Mouse (Mus musculus): ENCODE data around the gene Porcn.

Porcn gene

DNA sequence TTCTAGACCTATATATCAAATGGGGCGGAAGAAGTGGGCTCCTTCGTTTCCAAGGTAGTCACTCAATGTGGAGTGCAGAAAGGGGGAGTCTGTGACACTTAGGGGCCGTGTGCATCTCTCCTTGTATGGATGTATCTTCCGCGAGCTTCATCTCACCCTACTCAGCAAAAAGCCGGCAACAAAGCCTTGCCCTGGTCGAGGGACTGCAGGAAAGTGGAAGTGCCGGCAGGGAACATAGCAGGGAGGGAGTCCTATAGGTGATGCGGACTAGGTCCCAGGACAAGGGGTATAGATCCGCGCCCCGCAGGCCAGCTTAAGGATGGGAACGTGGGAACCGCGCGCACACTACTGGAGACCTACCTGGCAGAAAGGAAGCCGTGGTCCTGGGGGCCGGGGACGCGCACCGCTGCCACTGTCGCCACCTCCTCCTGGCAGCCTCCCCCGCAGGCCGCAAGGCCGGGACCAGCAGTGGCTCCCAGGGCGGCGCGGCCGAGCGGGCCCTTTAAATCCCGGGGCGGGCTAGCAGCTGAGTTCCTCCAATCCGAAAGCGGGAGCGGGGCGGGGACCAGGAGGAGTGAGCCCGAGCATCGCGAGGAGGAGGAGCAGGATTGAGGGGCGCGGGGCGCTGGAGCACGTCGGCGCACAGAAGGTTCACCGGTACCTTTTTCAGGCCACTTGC lies at the start of gene Porcn:
TSS of gene Porcn (minus strand) at position 511 of the 679 bp plus-strand sequence.
- peak; percentile 91 for DNase-seq

GRCm38 (mm10) chrX:8255807-8256206 lies 49.5 kb upstream of the Porcn start:
- DNase-seq: no peak

GRCm38 (mm10) chrX:8253711-8254110 lies 47.4 kb upstream of the Porcn start:
- DNase-seq: no peak

GRCm38 (mm10) chrX:8252334-8253285 lies 46.3 kb upstream of the Porcn start, which contains the start of gene Ftsj1:
TSS of gene Ftsj1 (minus strand) at chrX:8252406.
- DNase-seq: peak; percentile 92

DNA sequence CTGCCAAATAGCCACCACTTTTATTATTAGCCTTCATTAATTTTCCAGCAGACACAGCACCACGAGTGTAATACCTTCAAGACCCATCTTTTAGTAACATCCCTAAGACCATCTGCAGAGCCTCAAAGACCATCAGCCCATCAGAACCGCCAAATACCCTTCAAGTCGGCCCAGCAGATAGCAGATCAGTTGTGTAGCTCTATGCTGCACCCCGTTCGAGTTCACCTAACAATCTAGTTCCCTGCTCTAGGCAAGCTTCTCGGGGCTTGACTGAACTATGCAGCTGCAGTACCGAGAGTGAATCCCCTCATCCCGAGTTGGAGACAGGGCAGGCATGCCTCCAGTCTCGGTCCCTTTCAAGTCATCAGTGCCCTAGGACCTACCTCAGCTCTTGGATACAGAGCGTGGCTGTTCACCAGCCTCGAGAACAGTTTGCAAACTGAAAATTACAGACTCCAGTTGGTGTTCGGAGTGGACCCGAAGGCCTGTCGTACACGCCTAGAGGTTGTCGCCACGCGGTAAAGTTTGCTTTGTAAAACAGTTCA lies 45.5 kb upstream of the Porcn start:
- DNase-seq: no peak

GRCm38 (mm10) chrX:8248542-8249120 lies 42.3 kb upstream of the Porcn start:
- DNase-seq: no peak

- DNase-seq: no peak
Observed at GRCm38 (mm10) chrX:8247680-8248079, 41.4 kb upstream of the Porcn start.

DNA sequence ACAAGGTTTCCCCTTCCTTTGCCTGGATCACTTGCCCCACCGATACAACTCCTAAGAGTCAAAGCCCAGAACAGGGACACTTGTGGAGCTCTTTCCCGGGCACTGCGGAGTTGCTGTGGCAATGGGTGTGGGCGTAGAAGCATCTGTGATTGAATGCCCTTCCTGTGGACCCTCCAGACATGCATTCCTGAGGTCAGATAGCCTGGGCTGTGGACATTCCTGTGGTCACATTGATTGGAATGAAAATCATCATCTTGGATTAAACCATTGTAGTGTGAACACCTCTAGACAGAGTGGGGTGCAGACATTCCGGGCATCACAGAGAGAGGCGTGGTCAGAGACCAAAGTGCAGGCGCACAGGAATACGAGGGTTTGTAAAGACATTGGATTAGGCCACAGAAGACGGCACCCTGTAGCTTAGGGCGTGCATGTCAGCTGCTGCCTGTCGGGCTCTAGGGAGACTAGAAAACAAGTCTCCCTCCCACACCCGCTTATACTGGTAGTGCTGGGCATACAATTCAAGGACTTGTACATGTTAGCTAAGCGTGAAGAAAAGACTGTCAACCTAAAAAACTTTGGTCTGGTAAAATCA lies 32.6 kb upstream of the Porcn start:
- DNase-seq: no peak

DNA sequence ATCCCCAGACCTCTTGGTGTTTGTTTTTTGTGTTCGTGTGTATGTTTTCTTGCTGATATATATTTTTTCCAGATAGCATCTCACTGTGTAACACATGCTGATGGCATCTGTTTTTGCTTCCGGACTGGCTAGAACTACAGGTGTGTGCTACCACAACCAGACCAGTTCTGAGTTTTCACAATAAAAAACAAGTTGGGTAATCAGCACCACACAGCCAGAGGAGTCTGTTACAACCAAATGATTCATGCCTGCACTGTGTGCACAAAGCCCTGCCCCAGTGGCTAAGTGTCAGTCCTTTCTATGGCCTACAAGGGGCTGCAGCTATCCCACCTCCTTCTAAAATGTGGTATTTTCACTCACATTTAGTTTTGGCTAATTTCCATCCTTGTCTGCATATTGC lies 30.4 kb upstream of the Porcn start:
- no peak for DNase-seq

- no peak for DNase-seq
Observed at GRCm38 (mm10) chrX:8233602-8234001, 27.3 kb upstream of the Porcn start.

- DNase-seq: no peak
Observed at GRCm38 (mm10) chrX:8230272-8230671, 23.9 kb upstream of the Porcn start.

DNA sequence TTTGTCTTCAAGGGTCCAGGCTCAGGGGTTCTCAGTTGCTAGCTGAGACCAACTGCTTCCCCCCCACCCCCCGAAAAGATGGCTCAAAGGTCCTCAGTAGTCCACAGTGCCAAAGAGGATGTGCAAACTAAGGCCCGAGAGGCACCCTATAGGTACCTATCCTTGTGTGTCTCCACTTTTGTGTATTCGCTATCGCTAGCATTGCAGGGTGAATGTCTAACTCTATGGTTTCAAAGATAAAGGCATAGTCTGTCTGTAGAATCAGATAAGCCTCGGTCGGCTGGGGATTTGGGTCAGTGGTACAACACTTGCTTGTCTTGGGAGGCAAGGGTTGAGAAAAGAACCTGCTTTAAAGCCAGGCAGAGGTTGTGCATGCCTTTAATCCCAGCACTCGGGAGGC lies 17.1 kb upstream of the Porcn start:
- DNase-seq: no peak

DNA sequence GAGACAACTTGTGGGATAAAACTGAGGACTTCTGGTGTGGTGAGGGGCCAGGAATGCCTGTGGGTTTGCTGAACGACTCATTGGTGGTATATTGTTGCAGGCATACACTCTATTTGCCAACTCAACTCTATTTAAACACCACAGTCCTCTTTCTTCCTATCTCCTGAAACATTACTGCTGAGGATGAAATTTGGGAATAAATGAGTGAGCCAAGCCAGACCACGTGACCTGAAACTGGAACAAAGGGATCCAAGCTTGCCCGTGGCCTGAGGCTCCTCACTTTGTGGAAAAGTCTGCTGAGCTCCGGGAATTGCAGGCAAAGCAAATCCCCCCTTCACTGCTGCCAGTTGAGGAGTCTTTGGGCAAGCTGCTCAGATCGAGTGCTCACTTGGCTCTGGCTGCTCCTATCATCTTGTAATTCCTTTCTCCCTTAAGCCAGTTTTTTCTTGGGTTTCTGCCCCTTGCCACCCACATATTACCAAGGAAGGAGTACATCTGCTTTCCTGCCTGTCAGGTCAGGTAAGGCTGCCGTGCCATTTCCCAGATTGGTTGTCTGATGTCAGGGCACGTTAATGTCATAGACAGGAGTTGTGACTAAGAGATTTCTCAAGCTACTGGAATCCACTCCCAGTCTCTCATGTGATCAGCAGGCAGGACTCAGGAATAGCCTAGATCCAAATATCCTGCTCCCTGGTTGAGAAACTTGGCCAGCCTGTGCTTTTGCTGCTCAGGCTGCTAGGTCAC lies 16.5 kb upstream of the Porcn start:
- DNase-seq: peak; percentile 72

DNA sequence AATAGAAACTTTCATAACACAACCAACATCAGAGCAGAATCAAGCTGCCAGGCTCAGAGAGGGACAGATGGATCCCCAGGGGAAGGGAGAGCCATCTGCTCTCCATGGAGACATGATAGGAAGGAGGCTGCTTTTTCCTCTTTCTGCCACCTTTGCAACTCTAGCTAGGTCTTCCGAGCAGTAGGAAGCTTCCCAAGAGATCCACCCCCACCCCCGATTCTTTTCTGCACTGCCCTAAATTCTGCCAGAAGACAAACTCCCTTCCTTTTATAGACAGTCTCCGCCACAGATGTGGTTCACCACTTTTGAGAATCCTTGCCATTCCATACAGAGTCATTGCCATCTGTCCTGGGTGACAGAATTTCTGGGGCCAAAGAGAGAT lies 16.0 kb upstream of the Porcn start:
- DNase-seq: peak; percentile 82

GRCm38 (mm10) chrX:8219651-8220050 lies 13.3 kb upstream of the Porcn start:
- DNase-seq: no peak

- DNase-seq: no peak
Observed at GRCm38 (mm10) chrX:8218114-8218513, 11.8 kb upstream of the Porcn start.

DNA sequence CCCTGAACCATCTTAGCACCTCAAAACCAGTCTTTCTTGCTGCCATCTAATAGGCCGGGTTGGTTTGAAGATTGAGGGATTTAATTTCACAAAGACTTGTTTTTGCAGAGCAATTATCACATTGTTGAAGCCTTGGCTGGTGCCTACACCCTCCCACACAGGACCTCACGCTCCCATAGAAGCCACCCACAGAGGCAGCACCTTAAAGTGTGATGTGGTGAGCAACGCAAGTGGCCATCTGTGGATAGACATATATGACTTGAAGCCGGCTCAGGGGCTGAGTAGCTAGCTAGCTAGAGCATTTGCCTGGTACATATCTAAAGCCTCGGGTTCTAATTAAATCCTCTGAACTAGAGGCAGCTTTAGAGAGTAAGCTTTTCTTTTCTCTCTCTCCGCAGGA lies 11.1 kb upstream of the Porcn start:
- no peak for DNase-seq

- no peak for DNase-seq
Observed at GRCm38 (mm10) chrX:8211490-8212207, 5.3 kb upstream of the Porcn start.

DNA sequence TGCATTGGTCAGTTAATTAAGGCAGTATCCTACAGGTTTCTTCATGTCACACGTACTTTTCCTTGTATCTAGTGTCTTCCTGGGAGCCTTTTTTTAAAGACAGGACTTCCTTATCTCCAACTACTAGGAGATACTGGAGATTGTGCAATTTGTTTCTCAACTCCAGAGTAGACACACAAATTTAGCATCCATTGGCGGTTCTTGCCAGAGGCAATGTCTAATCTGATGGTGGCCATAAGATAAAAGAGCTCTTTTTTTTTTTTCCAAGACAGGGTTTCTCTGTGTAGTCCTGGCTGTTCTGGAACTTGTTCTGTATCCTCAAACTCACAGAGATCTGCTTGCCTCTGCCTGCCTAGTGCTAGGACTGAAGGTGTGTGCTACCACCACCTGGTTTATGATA lies 3.4 kb upstream of the Porcn start:
- DNase-seq: no peak

- peak; percentile 29 for DNase-seq
Observed at GRCm38 (mm10) chrX:8207224-8207623, 899 bp upstream of the Porcn start.

- DNase-seq: no peak
Observed at GRCm38 (mm10) chrX:8206694-8207197, 421 bp upstream of the Porcn start.

Measured in cerebellum, adult 9-10 months (tissue).